Mouse (Mus musculus) pancreas, adult 10 weeks (tissue): ENCODE data around the gene Tmcc1. TPM values are rescaled to one million over a fixed set of nuclear protein-coding genes. Genes with fewer than 3 reads are reported as not detected.

Source experiments
- polyA plus RNA-seq: library from polyadenylated mRNA; stranded (reverse); fragments of 350-450 nt; fragmentation: Illumina TruSeq; extraction: RNeasy Lipid Tissue Mini Kit (QIAGEN cat#74804); gene quantifications from one replicate; pipeline ENCODE4 v1.2.3, GENCODE M21; 2015; ENCODE audit warnings: low read depth, low replicate concordance; ENCODE audit not compliant: insufficient read depth

The Tmcc1 gene
- polyA plus RNA-seq = 3.4 TPM

DNA sequence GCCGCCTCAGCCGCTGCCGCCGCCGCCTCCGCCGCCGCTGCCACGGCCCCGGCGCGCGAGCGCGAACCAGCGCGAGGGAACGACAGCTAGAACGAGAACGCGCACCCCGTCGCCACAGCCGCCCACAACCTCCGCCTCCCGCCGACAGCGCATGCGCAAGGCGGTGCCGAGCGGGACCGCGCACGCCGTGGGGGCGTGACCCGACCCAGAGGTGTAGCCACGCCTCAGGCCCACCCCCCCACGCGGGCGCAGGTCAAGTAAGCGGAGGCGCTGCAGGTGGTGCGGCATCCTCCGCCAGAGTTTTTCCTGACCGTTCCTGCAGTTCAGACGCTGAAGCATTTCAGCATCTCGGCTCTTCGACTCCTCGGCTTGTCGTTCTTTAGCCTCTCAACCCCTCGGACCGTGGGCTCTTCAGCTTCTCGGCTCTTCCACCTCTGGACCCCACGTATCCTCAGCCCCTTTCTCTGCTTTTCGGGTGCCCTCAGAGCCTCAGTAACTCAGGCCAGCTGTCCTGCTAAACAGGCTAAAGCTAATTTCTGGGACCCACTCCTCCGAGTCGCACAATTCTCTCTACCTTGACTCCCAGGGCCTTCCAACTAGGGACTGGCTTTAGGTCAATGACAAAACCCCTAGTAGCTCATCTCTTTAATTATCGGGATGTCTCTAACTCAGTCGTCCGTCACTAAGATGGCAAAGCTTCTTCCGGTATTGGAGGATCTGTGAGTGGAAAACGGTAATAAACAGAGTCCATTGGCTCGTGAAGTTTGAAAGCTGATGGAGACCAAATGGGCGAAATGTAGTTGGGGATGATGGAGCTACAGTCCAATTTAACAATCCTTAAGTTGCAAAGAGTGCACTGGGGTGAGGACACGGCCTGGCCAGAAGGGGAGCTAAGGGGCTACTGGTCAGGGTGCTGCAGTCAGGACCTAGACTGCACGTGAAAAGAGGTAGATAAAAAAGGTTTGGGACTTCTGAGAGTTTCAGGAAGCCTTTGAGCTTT is at the start of gene Tmcc1:
Gene Tmcc1 (minus strand): TSS at position 93 of the 1,000 bp plus-strand sequence.

GRCm38 (mm10) chr6:116207729-116208534 is 14.6 kb upstream of the Tmcc1 start, which contains the start of gene Washc2:
Gene Washc2, plus strand, starts transcription at chr6:116208038.

DNA sequence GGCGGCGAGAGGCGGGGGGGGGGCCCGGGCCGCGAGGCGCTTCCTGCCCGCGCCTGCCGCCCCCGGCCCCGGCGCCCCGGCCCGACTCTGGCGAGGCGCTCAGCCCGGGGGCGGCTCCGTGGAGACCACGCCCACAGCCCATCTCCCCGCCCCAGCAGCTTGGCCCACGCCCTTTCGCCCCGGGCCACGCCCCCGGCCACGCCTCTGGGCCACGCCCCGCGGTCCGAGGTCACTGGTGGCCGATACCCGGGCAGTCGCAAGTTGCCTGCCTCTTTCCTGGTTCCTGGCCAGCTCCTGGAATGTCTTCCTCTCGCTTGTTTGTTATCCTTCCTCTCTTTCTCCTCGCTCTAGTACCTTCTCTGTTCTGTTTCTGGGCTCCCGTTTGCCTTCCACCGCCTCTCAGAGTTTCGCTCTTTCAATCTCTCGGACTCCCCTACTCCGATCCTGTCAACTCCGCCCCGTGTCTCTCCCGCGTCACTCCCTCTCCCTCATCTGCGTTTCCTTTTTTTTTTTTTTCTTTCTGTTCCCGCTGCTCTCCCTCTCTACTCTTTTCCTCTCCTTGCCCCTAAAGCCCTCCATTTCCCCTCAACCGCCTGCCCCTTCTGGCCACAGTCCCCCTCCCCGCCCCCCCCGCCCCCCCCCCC is 198.3 kb downstream of the Tmcc1 start, which contains the start of gene Plxnd1:
Gene Plxnd1 (minus strand): TSS at position 129 of the 644 bp plus-strand sequence.

Other genes with a start within 250 kb of the Tmcc1 start
- gene H1foo, start 248.5 kb downstream of the Tmcc1 start, polyA plus RNA-seq = not detected
- 29.6 TPM for gene Plxnd1, start 198.5 kb downstream of the Tmcc1 start, polyA plus RNA-seq
- gene Washc2, start 14.6 kb upstream of the Tmcc1 start, polyA plus RNA-seq = 10.4 TPM
- gene Zfand4, start 70.7 kb upstream of the Tmcc1 start, polyA plus RNA-seq = 0.26 TPM
- gene March8, start 144.5 kb upstream of the Tmcc1 start, polyA plus RNA-seq = 15.3 TPM